Mouse (Mus musculus) midbrain, embryonic 14.5 days (tissue): ENCODE data around the gene Zp2. TPM values are rescaled to one million over a fixed set of nuclear protein-coding genes. Genes with fewer than 3 reads are reported as not detected.

Experiments used
- ATAC-seq: fragments of 200-750 bp; cut with Nextera tagmentation; 2 replicates; pipeline ENCODE4 v1.8.0; 2017; ENCODE audit warnings: moderate number of reproducible peaks, moderate library complexity; ENCODE audit not compliant: low FRiP score, low TSS enrichment
- DNase-seq: peaks from one replicate; pipeline ENCODE4 v3.0.0-alpha.2; 2015
- H3K27ac ChIP-seq: fragments of 300-500 bp; sonication (generic); replicated peaks from 2 replicates; pipeline ENCODE4 v1.5.1; 2014; ENCODE audit warnings: mild to moderate bottlenecking, low read depth, low read length, moderate library complexity
- H3K27me3 ChIP-seq: fragments of 300-500 bp; sonication (generic); 2 replicates; pipeline ENCODE4 v1.6.1; 2014; ENCODE audit warnings: low read length, control low read depth, mixed read lengths; ENCODE audit not compliant: control insufficient read depth, insufficient read depth
- H3K36me3 ChIP-seq: fragments of 300-500 bp; sonication (generic); 2 replicates; pipeline ENCODE4 v1.6.1; 2014; ENCODE audit warnings: low read length, control low read depth; ENCODE audit not compliant: control insufficient read depth, insufficient read depth
- H3K4me1 ChIP-seq: fragments of 300-500 bp; sonication (generic); 2 replicates; pipeline ENCODE4 v1.6.1; 2014; ENCODE audit warnings: mild to moderate bottlenecking, antibody characterized with exemption, low read length, control low read depth; ENCODE audit not compliant: control insufficient read depth, insufficient read depth
- H3K4me2 ChIP-seq: fragments of 300-500 bp; sonication (generic); 2 replicates; pipeline ENCODE4 v1.6.1; 2014; ENCODE audit warnings: mild to moderate bottlenecking, low read length, moderate library complexity
- H3K4me3 ChIP-seq: fragments of 300-500 bp; sonication (generic); replicated peaks from 2 replicates; pipeline ENCODE4 v1.5.1; 2014; ENCODE audit warnings: low read depth, low read length
- H3K9ac ChIP-seq: fragments of 300-500 bp; sonication (generic); replicated peaks from 2 replicates; pipeline ENCODE4 v1.6.1; 2014; ENCODE audit warnings: mild to moderate bottlenecking, low read length, moderate library complexity
- H3K9me3 ChIP-seq: fragments of 300-500 bp; sonication (generic); 2 replicates; pipeline ENCODE4 v1.6.1; 2016; ENCODE audit warnings: low read length, control low read depth, mixed read lengths; ENCODE audit not compliant: control insufficient read depth
- WGBS: fragments of 180-500 bp; shearing (Covaris S2); extraction: QIAGEN DNeasy Blood & Tissue Kit; methylation state at CpG from one replicate; pipeline ENCODE4 v1.1.7; 2014; 5-methylcytosine and 5-hydroxymethylcytosine counted together
- polyA plus RNA-seq: library from polyadenylated mRNA; unstranded; fragments of >200 nt; fragmentation: Nextera tagmentation; extraction: Ambion mirVana; gene quantifications from 2 replicates; pipeline ENCODE4 v1.2.1, GENCODE M21; 2014

Gene Zp2
- polyA plus RNA-seq, 1 experiment from 2014 or later = not detected

- H3K27ac ChIP-seq = no peak overlapping the region
Observed at GRCm38 (mm10) chr7:120123776-120124175, 21.3 kb downstream of the Zp2 start.

GRCm38 (mm10) chr7:120117529-120117928 lies 27.6 kb downstream of the Zp2 start:
- ATAC-seq = no peak
- no peak overlapping the region for H3K4me2 ChIP-seq
- H3K27me3 ChIP-seq = no peaks in the 10 kb centered on the region
- H3K4me3 ChIP-seq = no peak overlapping the region
- WGBS = 19% methylated on average over 6 of the region's 6 CpGs
- 0 out of 2 replicates have a peak, but pooled peaks cover 4% of the 10 kb centered on the region for H3K9me3 ChIP-seq
- H3K9ac ChIP-seq = no peak overlapping the region
- DNase-seq = peak; percentile 51
- H3K36me3 ChIP-seq = no peaks in the 10 kb centered on the region
- no peak overlapping the region for H3K27ac ChIP-seq
- peaks cover 6% of the 10 kb centered on the region; the same call in 1 of the 2 replicates for H3K4me1 ChIP-seq

More at GRCm38 (mm10) chr7:120123776-120124175, 21.3 kb downstream of the Zp2 start:
- no peak overlapping the region for H3K9ac ChIP-seq
- H3K4me3 ChIP-seq = no peak overlapping the region
- DNase-seq (no peak), ATAC-seq (no peak)
- no peaks in the 10 kb centered on the region for H3K27me3 ChIP-seq
- H3K4me2 ChIP-seq = no peak overlapping the region
- no peaks in the 10 kb centered on the region for H3K4me1 ChIP-seq
- WGBS = 88% methylated on average over 4 of the region's 4 CpGs
- no peaks in the 10 kb centered on the region for H3K36me3 ChIP-seq
- H3K9me3 ChIP-seq = no peaks in the 10 kb centered on the region

- ATAC-seq = no peak
- H3K27me3 ChIP-seq = no peaks in the 10 kb centered on the region
- H3K4me1 ChIP-seq = peaks cover 6% of the 10 kb centered on the region; the same call in 1 of the 2 replicates
- H3K4me2 ChIP-seq = no peak overlapping the region
- H3K4me3 ChIP-seq = no peak overlapping the region
- no peak overlapping the region for H3K27ac ChIP-seq
- no peaks in the 10 kb centered on the region for H3K36me3 ChIP-seq
- H3K9ac ChIP-seq = no peak overlapping the region
- WGBS = 95% methylated on average over 5 of the region's 5 CpGs
- no peak for DNase-seq
- H3K9me3 ChIP-seq = 0 out of 2 replicates have a peak, but pooled peaks cover 4% of the 10 kb centered on the region
Observed at GRCm38 (mm10) chr7:120116976-120117375, 28.1 kb downstream of the Zp2 start.

- Histone ChIP-seq H3K9ac (no peak overlapping the region), H3K4me1 (no peaks in the 10 kb centered on the region), H3K27me3 (no peaks in the 10 kb centered on the region), H3K4me2 (no peak overlapping the region), H3K4me3 (no peak overlapping the region), H3K9me3 (0 out of 2 replicates have a peak, but pooled peaks cover 4% of the 10 kb centered on the region), H3K27ac (no peak overlapping the region), H3K36me3 (no peaks in the 10 kb centered on the region)
- DNase-seq (no peak), ATAC-seq (no peak)
- 90% methylated on average over 5 of the region's 5 CpGs for WGBS
Observed at GRCm38 (mm10) chr7:120109676-120110075, 35.4 kb downstream of the Zp2 start.

GRCm38 (mm10) chr7:120106356-120106755 lies 38.7 kb downstream of the Zp2 start:
- Histone ChIP-seq H3K9ac (no peak overlapping the region), H3K4me1 (peaks cover 11% of the 10 kb centered on the region; the same call in 1 of the 2 replicates), H3K27ac (no peak overlapping the region), H3K27me3 (0 out of 2 replicates have a peak, but pooled peaks cover 9% of the 10 kb centered on the region), H3K4me2 (no peak overlapping the region), H3K36me3 (no peaks in the 10 kb centered on the region), H3K4me3 (no peak overlapping the region), H3K9me3 (no peaks in the 10 kb centered on the region)
- 71% methylated on average over 2 of the region's 2 CpGs for WGBS
- no peak for DNase-seq
- ATAC-seq = no peak

- Histone ChIP-seq H3K36me3 (no peaks in the 10 kb centered on the region), H3K9ac (no peak overlapping the region), H3K4me1 (peaks cover 11% of the 10 kb centered on the region; the same call in 1 of the 2 replicates), H3K27ac (no peak overlapping the region), H3K9me3 (no peaks in the 10 kb centered on the region), H3K4me3 (no peak overlapping the region), H3K4me2 (no peak overlapping the region), H3K27me3 (0 out of 2 replicates have a peak, but pooled peaks cover 9% of the 10 kb centered on the region)
- 48% methylated on average over 3 of the region's 3 CpGs for WGBS
- ATAC-seq = no peak
- peak; percentile 59 for DNase-seq
Observed at GRCm38 (mm10) chr7:120104975-120105374, 40.1 kb downstream of the Zp2 start.

GRCm38 (mm10) chr7:120103019-120103567 lies 42.0 kb downstream of the Zp2 start:
- peak overlapping the region; percentile 63 for H3K4me2 ChIP-seq
- H3K36me3 ChIP-seq = no peaks in the 10 kb centered on the region
- 2% methylated on average over 25 of the region's 25 CpGs for WGBS
- H3K9ac ChIP-seq = peak overlapping the region; percentile 20
- DNase-seq = peak; percentile 37
- peaks cover 11% of the 10 kb centered on the region; the same call in 1 of the 2 replicates for H3K4me1 ChIP-seq
- H3K4me3 ChIP-seq = peak overlapping the region; percentile 48
- 0 out of 2 replicates have a peak, but pooled peaks cover 9% of the 10 kb centered on the region for H3K27me3 ChIP-seq
- ATAC-seq = 0 out of 2 replicates have a peak, but pooled peaks have one; percentile 24
- no peaks in the 10 kb centered on the region for H3K9me3 ChIP-seq
- no peak overlapping the region for H3K27ac ChIP-seq

- ATAC-seq (peak; percentile 81), DNase-seq (peak; percentile 79)
- WGBS = under 1% methylated on average over 42 of the region's 42 CpGs
- Histone ChIP-seq H3K9me3 (no peaks in the 10 kb centered on the region), H3K9ac (peak within 1 kb of the TSS; percentile 20), H3K4me3 (peak within 1 kb of the TSS; percentile 48), H3K27me3 (0 out of 2 replicates have a peak, but pooled peaks cover 9% of the 10 kb centered on the region), H3K27ac (no peak within 1 kb of the TSS), H3K4me2 (peak within 1 kb of the TSS; percentile 63), H3K4me1 (peaks cover 11% of the 10 kb centered on the region; the same call in 1 of the 2 replicates), H3K36me3 (no peaks in the 10 kb centered on the region)
Observed at GRCm38 (mm10) chr7:120102164-120102972, 42.7 kb downstream of the Zp2 start, which contains the start of gene Tmem159. Gene Tmem159, plus strand, starts transcription at chr7:120102353.
